Mouse (Mus musculus) midbrain, embryonic 10.5 days (tissue): ENCODE data around the gene Unc13c. TPM values are rescaled to one million over a fixed set of nuclear protein-coding genes. Genes with fewer than 3 reads are reported as not detected.

ENCODE experiments used
- DNase-seq: peaks from one replicate; pipeline ENCODE4 v3.0.0-alpha.2; 2017; ENCODE audit warnings: low spot score
- H3K27ac ChIP-seq: fragments of 300-500 bp; sonication (generic); replicated peaks from 2 replicates; pipeline ENCODE4 v1.5.1; 2016; ENCODE audit warnings: mild to moderate bottlenecking
- H3K27me3 ChIP-seq: fragments of 300-500 bp; sonication (generic); 2 replicates; pipeline ENCODE4 v1.6.1; 2016; ENCODE audit warnings: low read depth, mild to moderate bottlenecking; ENCODE audit not compliant: poor library complexity, severe bottlenecking
- H3K36me3 ChIP-seq: fragments of 300-500 bp; sonication (generic); 2 replicates; pipeline ENCODE4 v1.6.1; 2016; ENCODE audit warnings: mild to moderate bottlenecking, moderate library complexity
- H3K4me1 ChIP-seq: fragments of 300-500 bp; sonication (generic); 2 replicates; pipeline ENCODE4 v1.6.1; 2016
- H3K4me3 ChIP-seq: fragments of 300-500 bp; sonication (generic); 2 replicates; pipeline ENCODE4 v1.5.1; 2016; ENCODE audit warnings: mild to moderate bottlenecking, moderate library complexity
- H3K9me3 ChIP-seq: fragments of 300-500 bp; sonication (generic); replicated peaks from 2 replicates; pipeline ENCODE4 v1.6.1; 2016; ENCODE audit warnings: mild to moderate bottlenecking
- WGBS: fragments of 180-500 bp; shearing (Covaris S2); methylation state at CpG from one replicate; pipeline ENCODE4 v1.1.7; 2016; 5-methylcytosine and 5-hydroxymethylcytosine counted together
- polyA plus RNA-seq: library from polyadenylated mRNA; unstranded; fragments of >200 nt; fragmentation: Nextera tagmentation; extraction: Ambion mirVana; gene quantifications from 2 replicates; pipeline ENCODE4 v1.2.1, GENCODE M21; 2016

Gene Unc13c
- polyA plus RNA-seq = 0.16 and 0.20 TPM in 2 replicates

- Histone ChIP-seq H3K27me3 (peaks cover 63% of the 10 kb centered on the region), H3K4me3 (peak within 1 kb of the TSS; percentile 52), H3K9me3 (no peaks in the 10 kb centered on the region), H3K4me1 (peaks cover 34% of the 10 kb centered on the region), H3K27ac (peak within 1 kb of the TSS; percentile 70), H3K36me3 (no peaks in the 10 kb centered on the region)
- DNase-seq = peak; percentile 42
- WGBS = under 1% methylated on average over 17 of the region's 17 CpGs
These were observed at the start of gene Unc13c for GRCm38 (mm10) chr9:73968641-73969121. Gene Unc13c, minus strand, starts transcription at chr9:73968966.

- Histone ChIP-seq H3K4me1 (no peaks in the 10 kb centered on the region), H3K9me3 (no peaks in the 10 kb centered on the region), H3K4me3 (no peak overlapping the region), H3K27ac (no peak overlapping the region), H3K27me3 (no peaks in the 10 kb centered on the region), H3K36me3 (no peaks in the 10 kb centered on the region)
- WGBS = 83% methylated on average over 7 of the region's 7 CpGs
- no peak for DNase-seq
These were observed 39.4 kb upstream of the Unc13c start for GRCm38 (mm10) chr9:74007976-74008686.

GRCm38 (mm10) chr9:74002388-74002990 lies 33.7 kb upstream of the Unc13c start:
- Histone ChIP-seq H3K4me3 (no peak overlapping the region), H3K9me3 (no peaks in the 10 kb centered on the region), H3K4me1 (peaks cover 4% of the 10 kb centered on the region; the same call in 1 of the 2 replicates), H3K27me3 (no peaks in the 10 kb centered on the region), H3K36me3 (no peaks in the 10 kb centered on the region), H3K27ac (no peak overlapping the region)
- no peak for DNase-seq
- 54% methylated on average over 6 of the region's 6 CpGs for WGBS

- H3K27ac ChIP-seq = no peak overlapping the region
- H3K9me3 ChIP-seq = no peaks in the 10 kb centered on the region
- no peak overlapping the region for H3K4me3 ChIP-seq
- DNase-seq = no peak
- H3K36me3 ChIP-seq = no peaks in the 10 kb centered on the region
- no peaks in the 10 kb centered on the region for H3K27me3 ChIP-seq
- no peaks in the 10 kb centered on the region for H3K4me1 ChIP-seq
These were observed 19.3 kb upstream of the Unc13c start for GRCm38 (mm10) chr9:73988096-73988495.

DNA sequence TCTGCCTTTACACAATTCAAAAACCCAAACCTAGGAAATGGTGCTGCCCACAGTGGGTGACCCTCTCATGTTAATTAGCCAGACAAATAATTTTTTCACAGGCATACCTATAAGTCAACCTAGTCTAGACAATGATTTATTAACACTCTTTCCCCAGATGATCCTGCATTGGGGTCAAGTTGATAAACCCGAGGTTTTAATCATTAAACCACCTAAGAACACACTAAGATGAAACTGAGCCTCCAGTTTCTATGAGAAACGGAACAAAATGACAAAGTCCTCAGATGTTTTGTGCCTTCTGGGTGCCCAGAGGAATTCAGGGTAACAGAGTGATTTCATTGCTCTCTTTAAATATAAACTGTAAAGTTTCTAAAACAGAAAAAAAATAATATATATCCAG lies 18.5 kb upstream of the Unc13c start:
- Histone ChIP-seq H3K27me3 (no peaks in the 10 kb centered on the region), H3K9me3 (no peaks in the 10 kb centered on the region), H3K4me1 (no peaks in the 10 kb centered on the region), H3K36me3 (no peaks in the 10 kb centered on the region), H3K4me3 (no peak overlapping the region), H3K27ac (no peak overlapping the region)
- 79% methylated on average over 2 of the region's 2 CpGs for WGBS
- no peak for DNase-seq

GRCm38 (mm10) chr9:73982597-73983344 lies 14.0 kb upstream of the Unc13c start:
- 19% methylated on average over 6 of the region's 6 CpGs for whole genome bisulfite sequencing
- Histone ChIP-seq H3K9me3 (no peaks in the 10 kb centered on the region), H3K4me3 (no peak overlapping the region), H3K27me3 (no peaks in the 10 kb centered on the region), H3K27ac (no peak overlapping the region), H3K36me3 (no peaks in the 10 kb centered on the region), H3K4me1 (no peaks in the 10 kb centered on the region)
- peak; percentile 66 for DNase-seq

GRCm38 (mm10) chr9:73972327-73972988 lies 3.7 kb upstream of the Unc13c start:
- H3K27ac ChIP-seq = no peak overlapping the region
- H3K4me3 ChIP-seq = no peak overlapping the region
- H3K9me3 ChIP-seq = no peaks in the 10 kb centered on the region
- no peak for DNase-seq
- 86% methylated on average over 8 of the region's 8 CpGs for WGBS
- peaks cover 34% of the 10 kb centered on the region for H3K4me1 ChIP-seq
- H3K27me3 ChIP-seq = peaks cover 49% of the 10 kb centered on the region
- H3K36me3 ChIP-seq = no peaks in the 10 kb centered on the region

DNA sequence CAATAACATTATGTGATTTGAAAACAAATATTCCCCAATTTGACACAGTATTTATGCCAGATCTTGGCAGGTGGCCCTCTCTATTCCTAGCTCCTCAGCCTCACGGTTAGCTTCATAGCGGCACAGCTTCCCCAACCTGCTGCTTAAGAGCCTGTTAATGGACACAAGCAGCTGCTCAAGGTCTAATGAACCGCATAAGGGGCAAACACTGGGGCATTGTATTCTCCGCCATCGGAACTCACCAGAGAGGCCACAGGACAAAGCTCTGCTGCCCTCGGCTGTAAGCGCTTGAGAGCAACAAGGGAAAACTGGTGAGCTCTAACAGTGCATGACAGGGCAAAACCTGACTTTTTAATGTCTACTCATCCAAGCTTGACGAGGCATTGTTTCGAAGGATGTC lies 2.0 kb upstream of the Unc13c start:
- Histone ChIP-seq H3K36me3 (no peaks in the 10 kb centered on the region), H3K4me3 (no peak overlapping the region), H3K27me3 (peaks cover 63% of the 10 kb centered on the region), H3K9me3 (no peaks in the 10 kb centered on the region), H3K27ac (no peak overlapping the region), H3K4me1 (peaks cover 34% of the 10 kb centered on the region)
- DNase-seq = peak; percentile 57
- WGBS = 24% methylated on average over 9 of the region's 9 CpGs

- Histone ChIP-seq H3K27ac (no peak overlapping the region), H3K27me3 (peaks cover 44% of the 10 kb centered on the region), H3K9me3 (no peaks in the 10 kb centered on the region), H3K36me3 (no peaks in the 10 kb centered on the region), H3K4me1 (peaks cover 24% of the 10 kb centered on the region), H3K4me3 (no peak overlapping the region)
- no peak for DNase-seq
- 85% methylated on average over 9 of the region's 9 CpGs for WGBS
These were observed 3.3 kb downstream of the Unc13c start for GRCm38 (mm10) chr9:73965322-73965915.

- Histone ChIP-seq H3K4me3 (no peak overlapping the region), H3K27ac (no peak overlapping the region), H3K4me1 (no peaks in the 10 kb centered on the region), H3K36me3 (no peaks in the 10 kb centered on the region), H3K9me3 (no peaks in the 10 kb centered on the region), H3K27me3 (peaks cover 14% of the 10 kb centered on the region)
- 81% methylated on average over 6 of the region's 6 CpGs for WGBS
- no peak for DNase-seq
These were observed 6.3 kb downstream of the Unc13c start for GRCm38 (mm10) chr9:73962471-73962870.

GRCm38 (mm10) chr9:73952331-73952730 lies 16.4 kb downstream of the Unc13c start:
- no peak for DNase-seq
- H3K36me3 ChIP-seq = no peaks in the 10 kb centered on the region
- H3K4me1 ChIP-seq = no peaks in the 10 kb centered on the region
- no peaks in the 10 kb centered on the region for H3K9me3 ChIP-seq
- no peak overlapping the region for H3K4me3 ChIP-seq
- no peak overlapping the region for H3K27ac ChIP-seq
- H3K27me3 ChIP-seq = no peaks in the 10 kb centered on the region

- no peak overlapping the region for H3K27ac ChIP-seq
- no peaks in the 10 kb centered on the region for H3K4me1 ChIP-seq
- H3K9me3 ChIP-seq = no peaks in the 10 kb centered on the region
- no peaks in the 10 kb centered on the region for H3K27me3 ChIP-seq
- no peaks in the 10 kb centered on the region for H3K36me3 ChIP-seq
- DNase-seq = no peak
- 91% methylated on average over 4 of the region's 4 CpGs for WGBS
- H3K4me3 ChIP-seq = no peak overlapping the region
These were observed 17.2 kb downstream of the Unc13c start for GRCm38 (mm10) chr9:73951586-73951985.
